Mouse (Mus musculus) heart, adult 2 months (tissue): ENCODE data around the gene Thoc5.

Source experiments
- CTCF ChIP-seq: fragments of 200-600 bp; IDR thresholded peaks from 2 replicates; pipeline ENCODE4 v1.8.1; 2022; ENCODE audit warnings: antibody characterized with exemption, mild to moderate bottlenecking, moderate library complexity
- EP300 ChIP-seq: fragments of 200-500 bp; IDR thresholded peaks from 2 replicates; pipeline ENCODE4 v1.6.1; 2011; ENCODE audit warnings: low read depth, low read length, control low read depth; ENCODE audit not compliant: insufficient read depth
- POLR2A ChIP-seq: fragments of 200-500 bp; IDR thresholded peaks from 2 replicates; pipeline ENCODE4 v1.6.1; 2011; ENCODE audit warnings: mild to moderate bottlenecking, low read depth, low read length, control low read depth; ENCODE audit not compliant: insufficient read depth

GRCm38 (mm10) chr11:4972967-4973870, 78.1 kb downstream of the Thoc5 start:
- peak; percentile 85 for TF ChIP-seq CTCF
- peak; percentile 71 for TF ChIP-seq EP300
- TF ChIP-seq POLR2A = no peak
